ENCODE assay signal across 8 mouse cellular contexts in genomic region chr9:49796618-49797507, GRCm38 (mm10). TPM values are rescaled to one million over a fixed set of nuclear protein-coding genes. Genes with fewer than 3 reads are reported as not detected.
DNase-seq lines count a peak whose midpoint lies in the region; ATAC-seq and TF ChIP-seq lines count a peak whose summit lies in the region.

No protein-coding gene starts in this region.

- H3K36me3 ChIP-seq in spleen, adult 2 months (ENCODE audit: control insufficient read depth, insufficient read depth, low read length) = no peaks in the 10 kb centered on the region
- H3K36me3 ChIP-seq in embryonic facial prominence, embryonic 14.5 days (ENCODE audit: control insufficient read depth, insufficient read depth, low read length) = no peaks in the 10 kb centered on the region
- H3K36me3 ChIP-seq in heart, embryonic 12.5 days = no peaks in the 10 kb centered on the region
- H3K36me3 ChIP-seq in kidney, postnatal 0 days (ENCODE audit: insufficient read depth, low read length) = no peaks in the 10 kb centered on the region
- no peaks in the 10 kb centered on the region for H3K36me3 ChIP-seq in liver, embryonic 11.5 days (ENCODE audit: control insufficient read depth, insufficient read depth, low read length)
- H3K36me3 ChIP-seq in neural tube, embryonic 13.5 days = 0 out of 2 replicates have a peak, but pooled peaks cover 9% of the 10 kb centered on the region

- TF ChIP-seq CTCF in spleen, adult 2 months (IDR thresholded peaks at IDR 0.05; ENCODE audit: extremely low read depth, insufficient read depth, insufficient read length, insufficient replicate concordance) = no peak
- TF ChIP-seq CTCF in kidney, postnatal 0 days (IDR thresholded peaks at IDR 0.05; ENCODE audit: low read depth) = no peak; the same call in 1 of the 2 replicates

- peaks cover 8% of the 10 kb centered on the region; the same call in 1 of the 2 replicates for H3K27me3 ChIP-seq in spleen, adult 2 months (ENCODE audit: control insufficient read depth, insufficient read depth, low read length)
- H3K27me3 ChIP-seq in embryonic facial prominence, embryonic 14.5 days (replicated peaks; ENCODE audit: control insufficient read depth, insufficient read depth, low read length) = peaks cover 8% of the 10 kb centered on the region
- no peaks in the 10 kb centered on the region for H3K27me3 ChIP-seq in heart, embryonic 12.5 days (replicated peaks)
- H3K27me3 ChIP-seq in kidney, postnatal 0 days (ENCODE audit: insufficient read depth, low read length) = no peaks in the 10 kb centered on the region
- peaks cover 37% of the 10 kb centered on the region for H3K27me3 ChIP-seq in liver, embryonic 11.5 days (replicated peaks; ENCODE audit: control insufficient read depth, insufficient read depth, low read length)
- no peaks in the 10 kb centered on the region; the same call in 1 of the 2 replicates for H3K27me3 ChIP-seq in neural tube, embryonic 13.5 days

- 3% methylated on average over 52 of the region's 52 CpGs for WGBS in spleen, adult 2 months
- under 1% methylated on average over 40 of the region's 52 CpGs for WGBS in embryonic facial prominence, embryonic 14.5 days
- under 1% methylated on average over 51 of the region's 52 CpGs for WGBS in heart, embryonic 12.5 days
- WGBS in kidney, postnatal 0 days = under 1% methylated on average over 52 of the region's 52 CpGs
- 0% methylated on average over 49 of the region's 52 CpGs for WGBS in liver, embryonic 11.5 days
- under 1% methylated on average over 52 of the region's 52 CpGs for WGBS in neural tube, embryonic 13.5 days

- H3K4me1 ChIP-seq in spleen, adult 2 months (ENCODE audit: control insufficient read depth, insufficient read depth, insufficient read length) = peaks cover 2% of the 10 kb centered on the region; the same call in 1 of the 2 replicates
- H3K4me1 ChIP-seq in embryonic facial prominence, embryonic 14.5 days (ENCODE audit: control insufficient read depth, insufficient read depth, low read length) = 0 out of 2 replicates have a peak, but pooled peaks cover 16% of the 10 kb centered on the region
- peaks cover 17% of the 10 kb centered on the region for H3K4me1 ChIP-seq in heart, embryonic 12.5 days (replicated peaks)
- peaks cover 11% of the 10 kb centered on the region; the same call in 1 of the 2 replicates for H3K4me1 ChIP-seq in kidney, postnatal 0 days (replicated peaks; ENCODE audit: insufficient read depth, low read length)
- H3K4me1 ChIP-seq in liver, embryonic 11.5 days (replicated peaks; ENCODE audit: control insufficient read depth, insufficient read depth, low read length) = peaks cover 4% of the 10 kb centered on the region
- H3K4me1 ChIP-seq in neural tube, embryonic 13.5 days (replicated peaks) = peaks cover 53% of the 10 kb centered on the region

- DNase-seq in spleen, adult 2 months (ENCODE audit: low read depth in 1 of 2, low spot score in 2 of 2) = no peak
- no peak for DNase-seq in spleen, postnatal 14 days (ENCODE audit: low spot score in 2 of 2)
- DNase-seq in embryonic facial prominence, embryonic 14.5 days (ENCODE audit: low spot score) = peak; percentile 85
- DNase-seq in kidney, postnatal 0 days (ENCODE audit: low spot score) = peak; percentile 77
- peak; percentile 69 for DNase-seq in liver, embryonic 11.5 days (ENCODE audit: low spot score)
- DNase-seq in thymus, postnatal 10 days (ENCODE audit: low spot score in 2 of 2) = peak; percentile 39 to 43

- H3K9ac ChIP-seq in embryonic facial prominence, embryonic 14.5 days (ENCODE audit: low read depth, low read length) = peak overlapping the region; percentile 77
- H3K9ac ChIP-seq in heart, embryonic 12.5 days = peak overlapping the region; percentile 88
- peak overlapping the region; percentile 61 for H3K9ac ChIP-seq in kidney, postnatal 0 days (ENCODE audit: low read depth, low read length)
- H3K9ac ChIP-seq in liver, embryonic 11.5 days (ENCODE audit: low read depth, low read length) = peak overlapping the region; percentile 34; the same call in 1 of the 2 replicates
- H3K9ac ChIP-seq in neural tube, embryonic 13.5 days = peak overlapping the region; percentile 99

- H3K9me3 ChIP-seq in embryonic facial prominence, embryonic 14.5 days (ENCODE audit: control insufficient read depth, low read length) = no peaks in the 10 kb centered on the region
- H3K9me3 ChIP-seq in heart, embryonic 12.5 days (replicated peaks) = no peaks in the 10 kb centered on the region
- no peaks in the 10 kb centered on the region for H3K9me3 ChIP-seq in kidney, postnatal 0 days (replicated peaks; ENCODE audit: low read length)
- no peaks in the 10 kb centered on the region for H3K9me3 ChIP-seq in liver, embryonic 11.5 days (ENCODE audit: control insufficient read depth, low read length)
- H3K9me3 ChIP-seq in neural tube, embryonic 13.5 days = no peaks in the 10 kb centered on the region

- ATAC-seq in embryonic facial prominence, embryonic 14.5 days (ENCODE audit: low read depth) = peak; percentile 81
- ATAC-seq in heart, embryonic 12.5 days (ENCODE audit: insufficient number of reproducible peaks, low FRiP score) = peak; percentile 76
- ATAC-seq in kidney, postnatal 0 days (replicated peaks; ENCODE audit: low FRiP score, low read depth) = peak; percentile 75
- ATAC-seq in liver, embryonic 11.5 days (replicated peaks; ENCODE audit: low FRiP score) = peak; percentile 58
- peak; percentile 86 for ATAC-seq in neural tube, embryonic 13.5 days (ENCODE audit: low read depth)

- peak overlapping the region; percentile 2; the same call in 1 of the 2 replicates for H3K4me3 ChIP-seq in spleen, adult 2 months (ENCODE audit: extremely low read depth, insufficient read depth, insufficient read length)
- peak overlapping the region; percentile 73 for H3K4me3 ChIP-seq in embryonic facial prominence, embryonic 14.5 days (ENCODE audit: low read depth, low read length)
- peak overlapping the region; percentile 73 for H3K4me3 ChIP-seq in heart, embryonic 12.5 days
- peak overlapping the region; percentile 69 for H3K4me3 ChIP-seq in kidney, postnatal 0 days (replicated peaks; ENCODE audit: low read depth, low read length)
- H3K4me3 ChIP-seq in liver, embryonic 11.5 days (ENCODE audit: low read depth, low read length) = peak overlapping the region; percentile 60
- H3K4me3 ChIP-seq in neural tube, embryonic 13.5 days = peak overlapping the region; percentile 94

- H3K4me2 ChIP-seq in embryonic facial prominence, embryonic 14.5 days (ENCODE audit: low read depth, low read length) = peak overlapping the region; percentile 93
- peak overlapping the region; percentile 91 for H3K4me2 ChIP-seq in heart, embryonic 12.5 days
- peak overlapping the region; percentile 98 for H3K4me2 ChIP-seq in kidney, postnatal 0 days (ENCODE audit: low read length)
- H3K4me2 ChIP-seq in liver, embryonic 11.5 days = peak overlapping the region; percentile 68
- H3K4me2 ChIP-seq in neural tube, embryonic 13.5 days = peak overlapping the region; percentile 83

- no peak for TF ChIP-seq POLR2A in spleen, adult 2 months (IDR thresholded peaks at IDR 0.05; ENCODE audit: low read depth, low read length)

- no peak overlapping the region for H3K27ac ChIP-seq in spleen, adult 2 months (ENCODE audit: insufficient read depth, low read length)
- H3K27ac ChIP-seq in embryonic facial prominence, embryonic 14.5 days (replicated peaks; ENCODE audit: low read depth, low read length) = peak overlapping the region; percentile 78
- H3K27ac ChIP-seq in heart, embryonic 12.5 days (ENCODE audit: poor library complexity, severe bottlenecking) = peak overlapping the region; percentile 76
- peak overlapping the region; percentile 71 for H3K27ac ChIP-seq in kidney, postnatal 0 days
- no peak overlapping the region for H3K27ac ChIP-seq in liver, embryonic 11.5 days (ENCODE audit: low read depth, low read length)
- H3K27ac ChIP-seq in neural tube, embryonic 13.5 days (replicated peaks) = peak overlapping the region; percentile 98

RNA-seq across cellular contexts. Expression of gene Ncam1, which starts 1.9 kb away (rescaled TPM):
- polyA plus RNA-seq in spleen, adult 2 months (2012; rRNA removed) = 0.64 and 0.85 TPM in 2 replicates
- 101 and 104 TPM in 2 replicates for polyA plus RNA-seq in embryonic facial prominence, embryonic 14.5 days (2014; fragmentation: Nextera tagmentation; extraction: Ambion mirVana)
- polyA plus RNA-seq in heart, embryonic 12.5 days (2016; fragmentation: Nextera tagmentation; extraction: Ambion mirVana) = 73.6 and 80.0 TPM in 2 replicates
- polyA plus RNA-seq in kidney, postnatal 0 days (2015; fragmentation: Nextera tagmentation; extraction: Ambion mirVana) = 81.2 and 91.2 TPM in 2 replicates
- 20.1 and 20.7 TPM in 2 replicates for polyA plus RNA-seq in liver, embryonic 11.5 days (2014; fragmentation: Nextera tagmentation; extraction: Ambion mirVana)
- 450 and 454 TPM in 2 replicates for polyA plus RNA-seq in neural tube, embryonic 13.5 days (2015; fragmentation: Nextera tagmentation; extraction: Ambion mirVana)

Comparison
In these comparisons a context has a peak if more than half of its experiments do, and no peak if none do; other contexts are left out.
1. DNase-seq: peak in embryonic facial prominence, embryonic 14.5 days (single experiment), kidney, postnatal 0 days (single experiment), liver, embryonic 11.5 days (single experiment) and thymus, postnatal 10 days (2 of 2); none in spleen, adult 2 months (0 of 2) and spleen, postnatal 14 days (0 of 2).
2. H3K27ac ChIP-seq: peak in embryonic facial prominence, embryonic 14.5 days (single experiment), heart, embryonic 12.5 days (single experiment), kidney, postnatal 0 days (single experiment) and neural tube, embryonic 13.5 days (single experiment); none in spleen, adult 2 months (single experiment) and liver, embryonic 11.5 days (single experiment).
3. H3K4me3 ChIP-seq: peak in every context shown above with its lines; median percentile 94 in neural tube, embryonic 13.5 days; 73 in embryonic facial prominence, embryonic 14.5 days; 73 in heart, embryonic 12.5 days; 69 in kidney, postnatal 0 days; 60 in liver, embryonic 11.5 days; 2 in spleen, adult 2 months.
4. H3K9ac ChIP-seq: peak in every context shown above with its lines; median percentile 99 in neural tube, embryonic 13.5 days; 88 in heart, embryonic 12.5 days; 77 in embryonic facial prominence, embryonic 14.5 days; 61 in kidney, postnatal 0 days; 34 in liver, embryonic 11.5 days.
5. RNA of gene Ncam1, which starts 1.9 kb away (polyA plus RNA-seq): 450 to 454 TPM in neural tube, embryonic 13.5 days, 101 to 104 TPM in embryonic facial prominence, embryonic 14.5 days, 81.2 to 91.2 TPM in kidney, postnatal 0 days, 73.6 to 80.0 TPM in heart, embryonic 12.5 days and 20.1 to 20.7 TPM in liver, embryonic 11.5 days; 0.64 to 0.85 TPM in spleen, adult 2 months; every median in the first group is over 10 times any median in the second.
6. Peak in every context shown above with its lines, with median percentiles within 50 percentile points of each other: ATAC-seq and H3K4me2 ChIP-seq.